Mouse (Mus musculus) embryo, embryonic 10.5 days (tissue): ENCODE data around the gene Sema3b.

ENCODE experiments used
- DNase-seq: peaks from one replicate; pipeline ENCODE4 v3.0.0-alpha.2; 2015; ENCODE audit warnings: low spot score

Gene Sema3b

DNA sequence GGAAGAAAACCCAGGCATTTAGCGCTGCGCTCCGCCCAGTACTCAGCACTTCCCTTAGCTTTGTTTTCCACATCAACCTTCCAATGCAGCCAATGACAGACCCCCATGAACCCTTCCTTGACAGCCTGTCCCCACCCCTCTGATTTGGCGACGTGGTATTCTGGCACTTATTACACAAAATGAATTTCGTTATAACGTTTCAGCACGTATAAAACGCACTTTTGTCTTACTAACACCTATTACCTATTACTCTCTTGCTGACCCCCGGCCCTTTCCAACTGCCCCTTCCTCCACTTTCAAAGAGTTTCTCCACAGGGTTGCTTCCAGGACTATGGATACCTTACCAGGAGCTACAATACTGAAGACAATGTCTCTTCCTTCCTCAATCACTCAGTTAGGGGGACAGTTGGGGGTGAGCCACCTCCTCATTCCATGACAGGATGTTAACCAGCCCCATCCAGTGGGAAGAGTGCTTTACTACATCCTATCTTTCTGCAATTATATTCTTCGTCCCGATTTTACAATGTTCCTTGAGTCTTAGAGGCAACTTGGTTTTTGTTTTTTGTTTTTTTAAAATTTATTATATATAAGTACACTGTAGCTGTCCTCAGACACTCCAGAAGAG, 4.0 kb upstream of the Sema3b start:
- DNase-seq, result peak; percentile 68

DNA sequence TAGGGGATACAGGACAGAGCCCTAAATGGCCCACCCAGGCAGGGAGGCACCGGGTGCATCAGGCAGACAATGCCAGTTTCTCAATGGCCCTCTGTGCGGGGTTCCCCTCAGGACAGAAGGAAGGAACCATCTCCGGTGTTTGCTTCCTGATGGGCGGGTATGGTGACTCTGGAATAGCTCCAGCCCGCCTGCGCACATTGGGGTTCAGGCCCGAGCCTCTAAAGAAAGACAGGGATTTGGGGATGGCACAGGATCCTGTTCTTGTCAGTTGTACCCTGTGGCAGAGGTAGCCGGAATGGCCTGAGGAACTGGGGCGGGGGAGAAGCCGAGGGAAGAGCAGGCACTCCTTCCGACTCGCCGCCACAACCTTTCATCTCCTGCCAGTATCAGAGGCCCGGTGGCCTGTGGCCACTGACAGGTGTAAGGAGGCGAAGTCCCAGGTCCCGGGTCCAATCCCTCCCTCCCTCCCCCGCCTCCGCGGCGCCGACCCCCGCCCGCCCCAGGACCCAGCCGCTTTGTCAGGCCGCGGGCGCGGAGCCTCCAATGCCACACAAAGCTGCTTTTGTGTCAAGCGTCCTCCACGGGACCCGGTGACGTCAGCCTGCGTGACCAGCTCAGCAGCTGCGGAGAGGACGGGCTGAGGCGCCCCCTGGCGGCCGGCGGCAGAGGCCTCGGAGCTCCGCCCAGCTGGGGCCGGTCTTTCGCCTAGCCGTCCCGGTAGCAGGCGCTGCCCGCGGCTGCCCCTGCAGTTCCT, 3.3 kb upstream of the Sema3b start:
- peak; percentile 97 for DNase-seq

DNA sequence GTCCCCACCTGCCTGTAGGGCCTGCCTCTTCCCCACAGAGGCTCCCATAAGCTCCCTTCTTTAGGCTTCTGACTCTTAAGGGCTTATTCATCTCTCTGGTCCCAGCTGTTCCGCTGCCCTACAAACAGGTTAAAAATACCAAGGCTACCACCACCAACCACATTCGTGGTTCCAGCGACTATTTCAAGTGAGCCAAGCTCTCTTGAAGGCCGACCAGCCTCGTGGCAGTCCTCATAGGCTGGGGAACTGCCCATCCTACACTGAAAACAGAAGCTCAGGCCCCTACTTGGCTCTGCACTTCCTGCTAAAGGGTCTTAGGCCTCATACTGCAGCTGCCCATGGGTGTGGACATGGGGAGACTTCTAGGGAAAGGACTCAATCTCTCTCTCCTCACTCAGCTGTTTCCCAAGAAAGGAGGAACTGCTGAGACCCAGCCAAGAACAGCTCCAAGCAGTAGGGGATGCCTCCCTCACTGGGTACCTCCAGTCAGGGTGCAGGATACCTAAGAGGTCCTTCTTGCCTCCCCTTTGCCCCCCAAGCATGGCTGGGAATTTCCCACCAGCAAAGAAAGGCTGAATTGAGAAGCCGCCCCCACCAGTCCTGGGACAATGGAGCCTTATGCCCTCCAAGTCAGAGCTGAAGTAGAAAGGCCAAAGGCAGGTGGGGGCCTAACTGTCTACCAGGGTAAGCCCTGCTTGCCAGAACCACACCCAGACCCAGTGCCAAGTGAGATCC, 2.6 kb upstream of the Sema3b start:
- DNase-seq, result no peak

DNA sequence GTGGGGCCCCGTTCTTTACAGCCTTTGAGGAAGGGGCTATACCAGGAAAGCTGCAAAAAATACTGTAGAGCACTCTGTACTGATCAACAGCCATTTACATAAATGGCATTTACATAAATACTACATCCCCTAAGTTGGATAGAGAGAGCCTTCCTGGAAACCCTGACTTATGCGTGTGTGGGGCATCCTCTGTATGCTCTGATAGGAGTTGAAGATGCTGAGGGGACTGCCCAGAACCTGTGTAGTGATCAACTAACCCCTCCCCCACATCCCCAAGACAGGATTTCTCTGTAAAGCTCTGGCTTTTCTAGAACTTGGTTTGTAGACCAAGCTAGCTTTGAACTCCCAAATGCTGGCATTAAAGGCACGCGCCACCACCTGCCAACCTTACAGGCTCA, 403 bp upstream of the Sema3b start:
- no peak for DNase-seq

DNA sequence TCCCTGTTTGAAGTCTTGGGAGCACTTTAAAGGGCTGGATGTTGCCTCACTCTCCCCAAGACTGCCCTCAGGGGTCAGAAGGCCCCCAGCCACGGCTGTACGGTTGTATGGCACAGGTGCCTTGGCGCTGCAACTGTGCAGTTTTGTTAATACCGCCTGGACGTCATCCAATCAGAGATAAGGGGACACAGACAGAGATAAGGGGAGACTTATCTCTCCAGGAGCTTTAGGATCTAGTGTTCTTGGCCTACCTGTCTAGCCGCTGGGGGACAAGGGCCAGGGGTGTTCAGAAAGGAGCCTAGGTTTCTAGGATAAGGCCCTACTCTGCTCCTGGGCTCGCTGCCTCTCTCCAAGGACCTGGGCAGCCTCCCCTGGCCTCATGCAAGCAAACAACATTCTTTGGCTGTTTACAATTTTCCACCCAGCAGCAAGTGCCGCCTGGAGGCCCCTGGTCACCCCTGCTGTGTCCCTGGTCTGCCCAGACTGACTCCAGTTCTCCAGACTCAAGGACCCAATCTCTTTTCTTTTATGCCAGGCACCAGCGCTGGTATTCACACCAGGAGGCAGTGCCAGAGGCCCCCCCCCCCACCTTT, 1.3 kb downstream of the Sema3b start:
- DNase-seq, result no peak

DNA sequence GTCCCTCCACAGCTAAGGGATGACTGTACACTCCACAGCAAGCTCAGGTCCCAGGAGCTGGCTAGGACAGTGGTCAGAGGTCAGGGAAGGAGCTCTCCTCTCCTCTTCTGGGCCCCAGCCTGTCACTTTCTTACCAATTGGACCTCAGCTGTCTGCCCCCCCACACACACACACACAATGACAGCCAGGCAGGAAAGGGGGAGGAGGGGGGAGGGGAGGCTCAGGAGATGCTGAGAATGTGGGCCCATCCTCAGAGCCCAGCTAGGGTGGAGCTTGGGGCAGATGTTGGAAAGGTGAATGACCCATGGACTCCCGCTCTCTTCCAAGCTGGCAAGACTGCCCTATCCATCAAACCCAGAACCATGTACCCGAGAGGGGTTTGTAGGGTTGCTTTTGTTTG, 2.0 kb downstream of the Sema3b start:
- no peak for DNase-seq

DNA sequence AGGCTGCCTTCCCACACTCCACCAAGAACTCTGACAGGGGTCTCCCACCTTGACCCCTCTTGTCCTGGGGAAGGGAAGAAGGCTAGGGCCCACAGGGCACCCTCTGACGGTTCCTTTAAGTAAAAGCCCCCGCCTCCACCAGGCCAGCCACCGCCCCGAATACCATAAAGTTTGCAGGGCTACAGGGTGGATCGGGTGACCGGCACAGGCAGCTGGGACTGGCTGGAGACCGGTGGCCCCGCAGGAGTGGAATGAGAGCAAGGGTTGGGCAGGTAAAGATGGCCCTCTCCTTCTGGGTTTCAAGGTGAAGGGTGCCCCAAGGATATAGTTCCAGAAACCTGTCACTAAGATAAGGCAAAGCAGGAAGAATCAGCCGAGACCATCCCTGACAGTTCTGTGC, 2.4 kb downstream of the Sema3b start:
- no peak for DNase-seq

DNA sequence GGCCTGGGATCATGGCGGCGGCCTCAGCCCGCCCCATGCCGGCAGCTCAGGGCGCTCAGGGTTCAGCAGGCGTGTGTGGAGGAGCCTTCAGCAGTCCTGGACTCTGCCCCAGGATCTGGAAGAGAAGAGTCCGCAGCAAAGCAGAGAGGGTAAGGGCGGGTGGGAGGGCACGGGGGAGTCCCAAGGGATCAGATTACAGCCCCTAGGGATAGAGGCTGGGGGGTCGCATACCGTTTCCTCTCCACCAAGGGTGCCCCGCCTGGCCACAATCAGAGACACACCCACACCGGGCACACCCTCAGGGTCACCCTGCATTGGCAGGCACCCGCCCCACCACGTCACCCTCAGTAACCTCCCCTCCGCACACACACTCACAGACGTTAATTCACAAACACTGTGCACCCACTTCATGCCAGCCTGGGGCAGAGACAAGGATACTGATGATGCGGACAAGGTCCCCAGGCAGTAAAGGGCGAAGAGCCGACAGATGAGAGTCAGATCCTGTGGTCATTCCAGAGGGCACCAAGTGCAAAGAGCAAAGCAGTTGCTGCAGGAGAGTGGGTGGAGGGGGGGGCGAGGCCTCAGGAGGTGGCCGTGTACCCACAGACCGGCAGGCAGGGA, 3.9 kb downstream of the Sema3b start:
- no peak for DNase-seq

DNA sequence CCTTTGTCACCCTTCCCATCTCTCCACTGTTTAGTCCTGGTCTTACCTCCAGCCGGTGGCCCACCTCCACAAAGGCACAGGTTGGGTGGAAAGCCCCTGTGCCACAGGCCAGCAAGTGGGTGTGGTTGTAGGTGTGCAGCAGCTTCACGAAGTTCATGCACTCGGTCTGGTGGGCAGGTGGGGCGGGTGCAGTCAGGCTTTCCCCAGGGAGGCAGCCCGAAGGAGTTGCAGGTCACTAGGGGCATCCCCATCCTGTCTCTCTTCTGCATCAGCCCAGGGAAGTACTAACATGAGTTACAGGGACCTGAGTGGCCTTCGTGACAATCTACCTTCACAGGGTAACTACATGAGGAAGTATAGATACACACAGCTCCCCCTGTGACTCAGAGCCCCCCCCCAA, 5.8 kb downstream of the Sema3b start:
- DNase-seq, result no peak

DNA sequence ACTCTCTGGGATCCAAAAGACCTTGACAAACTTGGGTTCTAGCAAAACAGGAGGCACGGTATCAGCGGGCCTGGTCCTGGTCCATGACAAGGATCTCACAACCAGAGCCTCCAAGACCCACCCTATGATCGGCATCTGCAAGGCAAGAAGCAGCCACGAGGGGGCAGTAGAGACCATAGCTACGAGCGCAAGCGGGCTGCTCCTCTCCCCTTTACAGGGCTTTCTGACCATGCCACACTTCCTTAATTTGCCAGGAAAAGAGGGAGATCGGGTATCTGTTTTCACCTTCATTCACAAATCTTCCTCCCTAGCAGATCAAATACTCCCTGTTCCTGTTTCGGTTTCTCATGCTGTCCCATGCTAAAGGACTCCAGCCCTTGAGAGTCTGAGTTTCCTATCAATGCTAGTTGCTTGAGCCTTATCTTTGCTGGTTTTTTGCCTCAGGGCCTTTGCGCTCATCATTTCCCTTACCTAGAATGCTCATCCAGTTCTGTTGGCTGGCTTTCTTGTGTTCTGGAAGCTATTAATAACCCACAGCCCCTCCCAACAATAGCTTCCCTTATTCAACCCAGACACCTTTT, 6.9 kb downstream of the Sema3b start:
- DNase-seq, result peak; percentile 95

DNA sequence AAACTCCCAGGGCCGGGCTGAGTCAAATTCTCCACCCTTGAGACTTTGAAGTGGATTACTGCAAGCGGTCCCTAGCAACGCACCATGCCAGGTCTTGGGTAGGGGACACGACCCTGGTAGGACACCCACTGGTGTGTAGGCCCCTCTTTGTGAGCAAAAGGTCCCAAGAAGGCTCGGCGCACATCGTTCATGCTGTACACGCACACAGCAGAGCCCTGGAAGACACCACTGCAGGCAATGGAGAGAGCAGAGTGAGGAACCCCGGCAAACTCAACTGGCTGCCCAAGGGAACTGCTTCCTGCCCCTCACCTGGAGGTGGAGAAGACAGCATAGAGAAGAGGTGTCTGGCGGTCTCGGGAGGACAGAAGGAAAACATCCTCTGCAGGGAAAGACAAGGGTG, 7.8 kb downstream of the Sema3b start:
- DNase-seq, result no peak

DNA sequence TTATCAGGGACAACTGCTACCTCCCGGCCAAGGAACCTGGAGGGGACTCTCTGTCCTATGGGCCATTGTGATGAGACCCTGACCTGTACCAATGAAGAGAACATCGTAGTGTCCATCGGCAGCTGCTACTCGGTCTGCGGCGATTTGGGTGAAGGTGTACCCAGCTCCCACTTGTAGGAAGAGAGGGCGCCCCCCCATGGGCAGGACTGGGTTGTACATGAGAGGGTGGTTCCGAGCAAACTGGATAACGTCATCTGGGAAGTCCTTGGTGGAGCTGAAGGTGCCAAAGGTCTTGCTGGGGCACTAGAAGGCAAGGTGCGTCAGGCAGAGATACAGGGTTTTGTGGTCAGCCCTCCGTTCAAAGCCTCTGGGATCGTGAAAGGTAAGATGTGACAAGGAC, 8.3 kb downstream of the Sema3b start:
- no peak for DNase-seq

DNA sequence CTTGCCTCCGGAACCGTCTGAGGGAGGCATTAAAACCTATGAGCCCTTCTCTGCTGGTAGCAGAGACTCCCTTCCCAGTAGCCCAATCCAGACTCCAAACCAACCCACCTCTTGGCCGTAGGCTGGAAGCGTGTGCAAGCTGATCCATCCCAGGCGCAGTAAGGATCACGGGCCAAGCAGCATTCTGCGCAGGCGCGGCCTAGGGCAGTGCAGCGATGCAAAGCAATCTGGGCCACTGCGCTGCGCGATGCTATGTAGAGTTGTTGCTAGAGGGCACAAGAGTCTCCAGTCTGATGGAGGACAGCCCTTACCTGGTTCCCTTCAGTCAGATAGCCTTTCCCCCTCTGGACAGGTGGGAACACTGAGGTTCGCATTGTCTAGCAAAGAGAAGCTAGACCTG, 9.2 kb downstream of the Sema3b start:
- no peak for DNase-seq

DNA sequence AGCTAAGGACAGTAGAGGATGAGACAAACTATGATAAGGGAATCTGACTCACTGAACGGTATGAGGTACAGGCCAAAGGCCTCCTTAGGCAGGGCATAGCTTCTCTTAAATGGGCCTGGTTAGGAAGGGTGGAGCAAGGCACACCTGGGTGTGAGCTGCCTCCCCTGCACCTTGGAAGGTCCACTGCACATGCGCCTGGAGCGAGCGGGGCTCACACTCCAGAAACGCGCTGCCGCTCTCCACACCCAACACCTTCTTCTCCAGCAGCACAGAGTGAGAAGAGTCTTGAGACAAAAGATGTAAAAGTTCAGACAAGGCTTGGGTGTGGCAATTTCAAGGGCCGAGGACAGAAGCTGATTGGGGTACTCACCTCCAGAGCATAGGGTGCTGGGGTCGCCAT, 9.6 kb downstream of the Sema3b start:
- no peak for DNase-seq

DNA sequence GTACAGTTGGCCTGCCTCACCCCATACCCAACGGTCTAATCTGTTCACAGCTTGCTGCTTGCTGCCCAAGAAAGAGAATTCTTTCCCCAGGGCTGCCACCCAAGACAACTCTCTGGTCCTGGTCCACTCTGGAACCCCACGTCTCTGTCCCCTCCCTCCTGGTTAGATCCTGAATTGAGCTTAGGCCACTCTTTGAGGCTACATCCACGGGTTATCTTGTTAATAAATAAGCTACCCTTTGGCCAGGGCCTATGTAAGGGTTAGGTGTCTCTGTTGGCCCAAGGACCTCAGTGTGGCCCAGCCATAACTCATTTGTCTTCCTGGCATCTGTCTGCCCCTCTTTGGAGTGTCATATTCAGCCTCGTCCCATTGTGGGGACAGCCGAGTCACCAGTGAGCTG, 10.6 kb downstream of the Sema3b start:
- no peak for DNase-seq

DNA sequence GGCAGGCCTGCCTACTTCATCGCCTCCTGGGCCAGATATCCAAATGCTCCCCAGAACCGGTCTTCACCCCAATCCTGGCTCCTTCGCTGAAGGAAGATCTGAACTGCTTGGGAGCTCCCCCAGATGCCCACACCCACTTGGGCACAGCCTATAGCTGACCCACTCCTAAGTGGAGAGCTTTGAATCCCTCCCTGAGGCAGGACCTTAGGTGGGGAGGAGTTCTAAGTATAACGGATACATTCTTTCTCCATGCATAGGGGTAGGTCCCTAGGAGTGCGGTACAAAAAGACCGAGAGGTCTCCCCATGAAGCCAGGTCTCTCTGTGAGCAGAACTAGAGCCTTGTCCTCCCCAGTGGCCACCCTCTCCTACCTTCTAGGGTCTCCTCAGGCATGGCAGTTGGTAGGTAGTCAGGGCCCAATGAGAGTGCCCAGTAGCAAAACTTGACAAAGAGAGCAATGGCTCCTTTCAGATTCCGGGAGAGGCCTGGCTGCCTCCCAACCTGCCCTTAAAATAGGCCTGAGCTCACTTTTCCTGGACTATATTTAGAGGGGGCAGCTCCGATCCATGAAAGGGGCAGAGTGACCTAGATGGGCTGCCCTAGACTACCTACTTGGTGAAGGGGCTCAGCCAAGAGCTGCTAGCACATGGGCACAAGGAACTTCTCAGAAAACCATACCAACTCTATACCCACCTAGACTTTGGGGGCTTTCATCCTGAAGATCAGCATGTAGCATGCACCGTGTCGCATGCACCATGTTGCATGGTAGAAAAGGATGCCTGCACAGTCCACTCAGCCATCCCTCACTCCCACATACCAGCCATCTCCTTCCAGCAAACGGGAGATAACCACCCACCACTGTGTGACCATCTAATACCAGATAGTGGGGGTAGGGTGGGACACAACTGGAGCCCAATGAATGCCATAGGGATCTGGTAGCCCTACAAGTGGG, 12.1 kb downstream of the Sema3b start:
- DNase-seq, result no peak

DNA sequence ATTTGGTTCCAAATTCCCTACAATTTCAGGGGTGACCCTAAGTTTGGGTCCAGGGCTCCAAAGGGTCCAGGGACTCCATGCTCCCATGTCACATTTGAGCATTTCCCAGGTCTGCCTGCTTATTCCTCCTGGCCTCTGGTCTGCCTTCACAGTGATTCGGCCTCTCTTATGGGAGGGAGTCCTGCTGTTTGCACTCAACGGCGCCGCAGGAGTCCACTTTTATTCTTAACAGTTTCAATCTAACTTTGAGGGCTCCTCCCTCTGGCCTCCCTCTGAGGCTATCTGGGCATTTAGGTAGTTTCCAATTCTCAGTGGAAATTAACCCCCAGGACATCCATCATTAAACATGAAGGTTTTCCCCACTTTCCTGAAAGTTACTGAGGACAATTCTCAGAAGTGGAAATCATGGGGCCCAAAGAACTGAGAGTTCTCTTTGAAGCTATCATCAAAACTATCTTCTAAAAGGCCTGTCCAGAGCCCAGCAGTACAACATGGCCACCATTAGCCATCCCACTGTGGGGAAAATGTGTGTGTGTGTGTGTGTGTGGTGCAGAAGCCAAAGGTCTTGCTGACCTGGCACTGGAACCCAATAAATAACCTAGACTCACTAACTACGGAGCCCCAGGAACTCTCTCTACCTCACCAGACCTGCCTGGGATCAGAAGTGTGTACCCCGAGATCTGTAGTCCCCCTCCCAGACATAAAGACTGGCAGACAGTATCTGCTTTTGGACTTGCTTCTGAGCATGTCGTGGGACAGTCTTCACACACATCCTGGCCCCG, 14.6 kb downstream of the Sema3b start:
- DNase-seq, result no peak

DNA sequence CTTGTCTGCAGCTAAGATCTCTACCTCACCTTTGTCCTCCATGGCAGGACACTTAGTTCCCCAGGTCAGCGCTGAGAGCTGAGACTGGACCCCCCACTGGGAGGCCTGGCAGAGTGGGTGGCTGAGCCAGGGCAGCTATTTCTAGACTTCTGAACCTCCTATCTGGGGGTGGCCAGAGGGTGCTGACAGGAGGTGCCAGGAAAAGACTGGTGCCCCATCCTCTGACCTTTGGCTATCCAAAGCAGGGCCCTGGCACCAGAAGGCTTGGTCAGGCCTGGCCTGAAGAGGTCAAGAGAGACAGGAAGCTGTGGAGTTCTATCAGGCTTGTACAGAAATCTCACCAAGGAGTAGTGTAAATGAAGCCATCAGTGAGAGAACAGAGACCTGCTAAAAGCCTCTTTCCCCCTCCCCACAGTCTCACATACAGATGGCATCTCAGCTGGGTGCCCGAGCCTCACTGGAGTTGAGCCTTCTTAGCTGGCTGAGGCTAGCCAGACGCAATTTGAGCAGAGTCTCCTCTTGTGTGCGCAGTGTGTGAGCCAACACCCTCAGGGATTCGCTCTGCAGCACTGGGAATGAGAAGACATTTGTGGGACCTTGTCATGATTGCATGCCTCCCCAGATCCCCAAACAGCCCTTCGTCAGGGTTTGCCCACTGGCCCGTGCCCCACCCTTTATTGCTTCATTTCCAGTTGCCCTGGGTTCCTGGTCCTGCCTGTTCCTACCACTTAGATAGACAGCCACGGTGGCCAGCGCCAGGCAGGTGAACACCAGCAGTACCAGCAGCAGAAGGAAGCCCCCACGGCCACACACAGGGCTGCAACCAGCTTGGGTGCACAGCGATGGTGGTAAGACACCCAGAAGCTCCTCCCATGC, 15.7 kb downstream of the Sema3b start:
- DNase-seq, result no peak

DNA sequence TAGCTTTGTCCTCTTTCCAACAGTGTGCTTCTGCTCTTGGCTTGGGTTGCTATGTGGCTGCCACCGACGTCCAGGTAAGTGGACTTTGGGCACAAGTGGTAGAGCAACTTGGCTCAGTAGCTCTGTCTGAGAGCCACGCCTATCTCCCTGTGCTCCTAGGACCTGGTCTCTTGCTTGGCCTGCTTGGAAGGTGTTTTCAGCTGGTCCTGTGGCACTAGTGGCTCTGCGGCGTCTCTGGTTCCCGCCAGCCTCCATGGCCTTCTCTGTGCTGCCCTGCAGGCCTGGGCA, 18.3 kb downstream of the Sema3b start:
- no peak for DNase-seq
